Mouse (Mus musculus) retina, embryonic 14.5 days (tissue): ENCODE data around the gene Rab17.

ENCODE experiments used
- DNase-seq: peaks from one replicate; pipeline ENCODE4 v3.0.0-alpha.2; 2015; ENCODE audit warnings: low spot score

Gene Rab17

DNA sequence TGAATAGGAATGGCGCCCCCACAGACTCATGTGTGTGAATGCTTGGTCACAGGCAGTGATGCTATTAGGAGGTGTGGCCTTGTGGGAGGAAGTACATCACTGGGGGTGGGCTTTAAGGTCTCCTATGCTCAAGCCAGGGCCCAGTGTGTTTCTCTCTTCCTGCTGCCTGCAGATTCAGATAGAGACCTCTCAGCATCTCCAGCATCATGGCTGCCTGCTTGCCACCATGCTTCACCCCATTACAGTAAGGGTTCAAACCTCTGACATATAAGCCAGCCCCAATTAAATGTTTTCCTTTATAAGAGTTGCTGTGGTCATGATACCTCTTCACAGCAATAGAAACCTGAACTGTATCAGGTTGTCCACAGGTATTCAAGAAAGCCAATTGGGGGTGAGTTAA is 26.5 kb upstream of the Rab17 start:
- DNase-seq, result no peak

GRCm38 (mm10) chr1:90981346-90981745 is 11.9 kb upstream of the Rab17 start:
- no peak for DNase-seq

DNA sequence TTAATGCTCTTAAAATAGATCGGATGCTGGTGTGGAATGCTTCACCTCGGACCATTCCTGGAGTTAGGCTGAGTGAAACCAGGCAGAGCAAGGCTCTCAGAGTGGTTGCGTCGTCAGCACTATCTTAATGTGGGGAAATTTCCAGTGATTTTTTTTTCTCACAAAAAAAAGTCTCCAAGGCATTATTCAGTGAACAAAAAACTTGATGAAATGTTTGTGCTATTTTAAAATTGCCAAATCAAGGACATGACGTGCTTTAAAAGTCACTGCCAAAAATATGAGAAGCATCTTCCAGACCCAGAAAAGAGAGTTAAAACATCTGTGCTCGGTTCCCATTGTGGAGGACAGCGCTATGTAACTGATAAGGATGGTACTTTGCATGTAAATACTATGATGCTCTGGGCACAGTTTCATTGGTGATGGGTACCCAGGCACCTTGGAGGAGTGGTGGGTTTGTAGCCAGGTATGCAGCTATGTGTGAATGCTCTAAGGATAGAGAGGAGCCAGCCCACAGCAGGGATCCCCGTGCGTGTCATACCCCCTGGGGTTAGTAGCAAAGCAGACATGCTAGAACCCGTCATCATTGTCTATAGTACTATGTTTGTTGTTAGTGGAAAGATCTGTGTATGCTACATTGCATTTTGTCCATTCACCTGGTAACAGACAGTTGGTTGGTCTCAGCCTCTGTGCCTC is 11.3 kb upstream of the Rab17 start:
- DNase-seq, result no peak

GRCm38 (mm10) chr1:90975960-90976359 is 6.5 kb upstream of the Rab17 start:
- DNase-seq, result no peak

DNA sequence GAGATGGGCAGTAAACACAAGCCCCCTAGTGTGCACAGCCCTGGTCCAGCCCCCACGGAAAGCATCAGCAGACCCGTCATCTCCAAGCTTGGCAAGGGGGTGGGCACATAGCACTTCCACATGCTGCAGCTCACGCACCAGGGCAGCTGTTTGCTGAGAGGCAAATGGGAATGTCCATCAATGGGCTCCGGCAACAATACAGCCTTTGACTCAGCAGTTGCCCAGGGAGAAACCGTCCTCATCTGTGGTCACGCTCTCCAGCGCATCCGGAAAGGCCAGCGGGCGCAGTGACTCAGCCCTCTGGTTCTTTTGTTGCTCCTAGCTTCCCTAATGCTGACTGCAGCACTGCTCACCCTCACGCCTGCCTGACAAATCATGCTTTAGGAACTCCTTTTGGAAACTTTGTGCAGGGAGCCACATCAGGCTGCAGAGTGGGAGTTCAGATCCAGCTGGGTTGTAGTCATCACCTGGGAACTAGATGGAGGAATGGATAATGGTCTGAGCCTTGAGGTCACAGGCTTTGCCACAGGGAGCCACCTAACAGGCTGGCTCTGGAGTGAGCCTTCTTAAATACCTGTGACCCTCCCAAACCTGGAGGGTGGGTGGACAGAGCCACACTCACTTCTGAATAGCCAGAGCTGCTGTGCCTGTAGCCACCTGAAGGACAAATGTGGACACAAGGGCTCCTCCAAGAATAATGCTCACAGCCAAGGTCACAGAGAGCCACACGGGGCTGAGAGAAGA is 5.6 kb upstream of the Rab17 start:
- peak; percentile 77 for DNase-seq

GRCm38 (mm10) chr1:90973574-90973911 is 4.1 kb upstream of the Rab17 start:
- DNase-seq, result no peak

DNA sequence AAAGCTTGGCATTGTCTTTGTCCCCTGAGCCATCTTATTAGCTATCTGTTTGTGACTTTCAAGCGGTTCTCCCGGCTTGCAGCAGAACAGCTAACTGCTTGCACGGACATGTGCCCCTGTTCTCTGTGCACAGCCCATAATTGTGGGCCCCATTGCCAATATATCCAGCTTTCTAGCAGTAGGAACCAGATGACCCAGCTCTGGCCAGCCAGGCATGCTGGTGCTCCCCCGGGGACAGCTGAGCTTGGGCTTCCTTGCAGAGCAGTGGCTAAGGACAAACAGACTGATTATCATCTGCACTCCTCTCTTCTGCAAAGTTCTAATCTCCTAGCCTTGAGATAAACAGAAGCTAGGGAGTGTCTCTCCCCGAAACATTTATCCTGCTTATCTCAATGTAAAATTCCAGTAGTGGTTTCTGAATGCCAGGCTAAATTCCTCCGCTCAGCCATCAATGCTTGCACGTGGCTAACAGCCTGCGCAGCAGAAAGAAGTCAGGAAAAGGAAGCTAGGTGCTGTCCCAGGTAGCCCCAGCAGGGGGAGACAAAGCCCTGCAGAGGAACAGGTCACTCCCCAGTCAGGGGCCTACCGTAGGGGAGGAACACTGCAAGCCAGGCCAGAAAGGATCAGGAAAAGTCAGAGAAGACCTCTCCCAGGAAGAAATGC is 3.6 kb upstream of the Rab17 start:
- DNase-seq, result peak; percentile 98

DNA sequence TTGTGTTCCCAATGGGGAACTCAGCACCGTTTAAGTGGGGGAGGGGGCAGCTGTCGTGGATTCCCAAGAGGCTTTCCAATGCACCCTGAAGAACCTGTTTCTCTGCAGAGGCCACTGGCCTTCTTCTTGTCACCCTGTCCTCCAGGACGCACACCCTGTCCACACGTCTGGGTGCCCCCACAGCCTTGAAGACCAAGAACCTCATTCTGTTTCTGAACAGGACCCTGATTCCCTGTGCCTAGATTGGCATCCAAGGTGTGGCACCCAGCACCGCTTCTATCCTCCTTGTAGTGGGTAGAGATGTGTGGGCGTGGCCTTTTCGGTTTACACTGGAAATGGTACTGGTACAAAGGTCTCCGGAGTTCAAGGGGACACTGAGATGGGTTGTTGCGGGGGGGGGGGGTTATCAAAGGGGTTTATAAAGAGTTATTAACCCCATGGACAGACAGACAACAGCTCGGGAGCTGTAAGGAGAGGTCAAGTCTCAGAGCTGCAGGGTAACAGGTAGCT is 475 bp upstream of the Rab17 start:
- DNase-seq, result no peak

GRCm38 (mm10) chr1:90968649-90969048 is 812 bp downstream of the Rab17 start:
- no peak for DNase-seq

- DNase-seq, result no peak
These were observed 1.9 kb downstream of the Rab17 start for GRCm38 (mm10) chr1:90967583-90967982.

GRCm38 (mm10) chr1:90962994-90963393 is 6.5 kb downstream of the Rab17 start:
- DNase-seq, result no peak

DNA sequence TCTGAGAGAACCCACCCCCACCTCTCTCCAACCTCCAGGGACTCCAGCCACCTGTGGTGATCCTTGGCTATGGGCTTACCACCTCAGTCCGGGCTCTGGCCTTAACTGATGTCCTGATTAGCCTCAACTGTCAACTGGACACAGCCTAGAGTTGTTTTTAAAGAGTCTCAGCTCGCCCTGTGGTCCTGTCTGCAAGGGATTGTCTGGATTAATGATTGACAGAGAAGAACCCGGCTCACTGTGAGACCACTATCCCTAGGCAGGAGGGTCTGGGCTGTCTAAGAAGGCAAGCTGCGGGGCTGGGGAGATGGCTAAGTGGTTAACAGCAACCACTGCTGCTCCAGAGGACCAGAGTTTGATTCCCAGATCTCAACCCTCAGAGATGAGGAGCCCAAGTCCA is 6.9 kb downstream of the Rab17 start:
- DNase-seq, result no peak

DNA sequence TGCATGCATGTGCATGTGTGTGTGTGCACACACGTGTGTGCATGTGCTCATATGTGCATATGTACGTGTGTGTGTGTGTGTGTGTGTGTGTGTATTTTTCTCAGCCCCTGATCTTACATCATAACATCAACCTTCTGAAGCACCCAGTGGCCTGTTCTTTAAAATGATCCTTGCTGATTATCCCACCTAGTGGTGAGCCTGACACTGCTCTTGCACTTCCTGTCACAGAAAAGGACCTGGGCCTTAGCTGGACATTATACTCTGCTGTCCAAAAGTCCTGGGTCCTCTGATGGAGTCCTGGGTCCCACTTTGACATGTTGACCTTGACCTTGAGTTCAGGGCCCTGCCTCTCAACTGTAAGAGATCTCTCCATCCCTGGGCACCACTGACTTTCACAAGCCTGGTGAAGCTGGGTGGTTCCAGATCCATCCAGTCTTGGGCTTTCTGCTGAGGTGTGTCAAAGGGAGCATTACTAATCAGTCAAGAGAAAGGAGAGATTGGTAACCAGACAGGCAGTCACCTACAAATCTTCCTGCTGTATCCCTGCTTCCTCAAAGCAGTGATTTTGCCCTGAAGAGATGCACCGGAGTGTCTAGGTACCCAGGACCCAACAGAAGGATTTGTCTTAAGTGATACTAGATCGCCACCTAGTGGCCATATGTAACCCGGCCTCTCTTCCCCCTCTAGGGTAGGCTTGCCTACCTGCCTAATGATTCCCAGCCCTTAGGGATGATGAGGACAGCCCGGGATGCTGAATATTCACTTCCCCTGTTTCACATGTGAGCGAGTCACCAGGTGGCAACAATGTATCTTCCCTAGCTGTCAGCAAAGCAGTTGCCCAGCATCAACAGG is 13.0 kb downstream of the Rab17 start:
- peak; percentile 90 for DNase-seq

DNA sequence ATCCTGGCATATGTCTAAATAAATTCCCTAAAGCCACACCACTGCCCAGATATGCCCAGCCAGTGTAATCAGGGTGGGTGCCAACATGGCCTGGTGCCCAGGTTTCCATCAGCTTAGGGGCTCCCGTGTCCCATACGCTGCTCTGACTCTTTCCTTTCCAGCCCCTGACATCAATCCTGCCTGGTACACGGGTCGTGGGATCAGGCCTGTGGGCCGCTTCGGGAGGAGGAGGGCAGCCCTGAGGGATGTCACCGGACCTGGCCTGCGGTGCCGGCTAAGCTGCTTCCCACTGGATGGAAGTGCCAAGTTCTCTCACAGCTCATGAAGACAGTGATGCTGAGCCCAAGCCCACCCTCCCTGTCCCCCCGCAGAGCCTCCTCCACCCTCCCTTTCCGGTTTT is 15.8 kb downstream of the Rab17 start:
- no peak for DNase-seq

GRCm38 (mm10) chr1:90952808-90953207 is 16.7 kb downstream of the Rab17 start, which contains the start of gene Prlh:
Prlh (plus strand) TSS chr1:90953108.
- no peak for DNase-seq

GRCm38 (mm10) chr1:90951670-90952069 is 17.8 kb downstream of the Rab17 start:
- no peak for DNase-seq

DNA sequence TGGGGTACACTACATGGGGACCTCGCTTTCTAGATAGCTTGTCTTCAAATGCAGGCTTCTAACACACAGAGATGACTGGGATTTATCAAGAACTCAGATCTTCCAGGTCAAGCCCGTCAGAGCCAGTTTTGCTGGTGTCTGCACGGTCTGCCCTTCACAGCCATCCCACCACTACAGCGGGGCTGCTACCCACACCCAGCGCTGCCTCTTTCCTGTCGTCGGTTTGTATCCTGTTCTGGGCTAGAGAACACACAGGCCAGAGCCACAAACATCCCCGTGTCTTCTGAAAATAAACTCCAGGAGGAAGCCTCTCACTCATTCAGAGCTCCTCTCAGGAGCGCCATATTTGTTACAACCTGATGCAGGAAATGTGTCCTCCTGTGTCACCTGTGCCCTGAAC is 20.2 kb downstream of the Rab17 start:
- DNase-seq, result no peak

GRCm38 (mm10) chr1:90947252-90947651 is 22.2 kb downstream of the Rab17 start:
- no peak for DNase-seq

- no peak for DNase-seq
These were observed 24.3 kb downstream of the Rab17 start for GRCm38 (mm10) chr1:90945171-90945570.

- DNase-seq, result no peak
These were observed 29.5 kb downstream of the Rab17 start for GRCm38 (mm10) chr1:90939980-90940379.

GRCm38 (mm10) chr1:90936990-90937389 is 32.5 kb downstream of the Rab17 start:
- DNase-seq, result peak; percentile 44

GRCm38 (mm10) chr1:90933001-90933400 is 36.5 kb downstream of the Rab17 start:
- no peak for DNase-seq
